Mouse (Mus musculus) forelimb bud, embryonic 11.5 days (tissue): ENCODE measurements around the gene A630001G21Rik.

Experiments used
- DNase-seq: peaks from one replicate; pipeline ENCODE4 v3.0.0-alpha.2; 2012; ENCODE audit warnings: low read depth, low spot score

Gene A630001G21Rik

DNA sequence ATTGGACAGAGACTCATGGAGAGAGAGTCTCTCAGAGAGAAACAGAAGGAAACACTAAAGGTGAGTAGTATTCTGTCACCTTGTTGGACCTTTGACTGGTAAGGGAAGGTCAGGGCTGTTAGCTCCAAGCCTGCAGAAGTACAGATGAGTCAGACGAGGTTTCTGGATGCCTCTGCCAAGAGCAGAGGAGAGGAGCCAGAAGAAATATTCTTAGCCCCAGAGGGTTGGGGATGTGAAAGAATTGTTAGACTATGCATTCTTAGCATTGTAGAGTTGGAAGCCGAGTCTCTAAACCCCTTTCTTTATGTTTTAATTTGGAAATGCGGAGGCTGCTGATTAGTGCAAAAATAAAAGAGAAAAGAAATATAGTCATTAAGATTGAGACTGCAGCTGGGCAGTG lies 6.5 kb downstream of the A630001G21Rik start:
- DNase-seq: no peak

DNA sequence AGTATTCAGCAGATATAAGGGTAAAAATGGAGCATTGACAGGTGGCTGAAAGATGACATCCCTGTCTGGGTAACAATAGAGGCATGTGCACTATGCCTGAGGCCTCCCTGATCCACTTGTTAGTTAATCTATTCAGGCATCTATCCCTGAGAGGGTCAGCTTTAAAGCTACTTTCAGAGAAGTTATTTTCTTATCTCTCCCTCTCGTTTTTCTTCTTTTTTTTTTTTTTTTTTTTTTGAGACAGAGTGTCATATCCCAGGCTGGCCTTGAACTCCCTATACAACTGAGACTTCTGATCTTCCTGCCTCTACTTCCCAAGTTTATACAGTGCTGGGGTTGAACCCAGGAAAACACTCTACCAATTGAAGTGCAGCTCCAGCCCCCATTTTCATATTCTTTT lies 10.7 kb downstream of the A630001G21Rik start:
- DNase-seq: no peak

DNA sequence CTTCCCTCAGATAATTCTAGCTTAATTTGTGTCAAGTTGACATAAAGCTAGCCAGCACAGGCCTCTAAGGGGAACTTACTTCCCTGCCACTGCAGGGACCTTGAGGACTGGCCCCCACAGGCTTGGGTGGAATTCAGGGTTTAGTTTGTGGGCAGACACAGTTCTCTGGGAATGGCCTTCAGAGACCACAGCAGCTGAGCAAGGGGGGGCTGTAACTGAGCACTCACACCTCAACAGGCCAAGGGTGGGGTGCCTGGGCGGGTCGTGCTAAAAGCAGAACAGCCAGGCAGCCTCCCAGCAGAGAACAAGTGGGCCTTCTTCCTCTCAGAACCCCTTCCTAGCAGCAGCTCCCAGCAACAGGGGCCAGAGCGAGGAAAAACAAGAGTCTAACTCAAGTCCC lies 12.3 kb downstream of the A630001G21Rik start:
- no peak for DNase-seq

DNA sequence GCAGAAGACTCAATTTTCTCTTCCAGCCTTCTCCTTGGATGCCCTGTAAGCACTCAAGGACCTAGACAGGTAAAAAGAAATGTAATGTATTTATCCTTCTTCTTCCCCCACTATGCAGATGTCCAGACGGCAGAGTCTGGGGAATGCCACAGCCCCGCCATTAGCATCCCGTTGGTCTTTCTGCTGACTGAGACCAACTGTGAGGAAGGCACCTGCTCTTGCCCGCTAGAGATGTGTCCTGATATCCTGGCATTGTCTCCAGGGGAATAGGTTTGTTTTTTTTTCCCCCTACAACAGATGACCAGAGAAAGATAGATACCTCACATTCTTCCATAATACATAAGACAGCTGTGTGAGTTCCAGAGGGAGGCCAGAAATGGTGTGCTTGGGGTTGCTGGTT lies 14.2 kb downstream of the A630001G21Rik start:
- DNase-seq: no peak

DNA sequence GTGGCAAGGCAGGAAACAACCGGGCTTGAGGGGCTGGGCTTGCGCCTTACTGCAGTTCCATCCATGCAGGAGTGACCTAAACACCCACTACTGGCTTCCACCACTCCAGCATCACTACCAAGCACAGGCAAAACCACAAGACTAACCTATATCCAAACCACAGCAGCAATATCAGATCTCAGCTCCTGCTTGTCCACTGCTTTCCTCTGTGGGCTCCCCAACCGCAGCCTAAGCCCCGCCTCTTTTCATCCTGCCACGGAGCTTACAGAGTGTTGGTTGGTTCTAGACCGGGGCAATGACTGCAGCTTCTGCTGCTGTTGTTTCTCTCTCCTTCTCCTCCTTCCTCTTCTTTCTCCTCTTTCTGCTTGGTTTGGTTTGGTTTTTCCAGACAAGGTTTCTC lies 15.1 kb downstream of the A630001G21Rik start:
- no peak for DNase-seq

DNA sequence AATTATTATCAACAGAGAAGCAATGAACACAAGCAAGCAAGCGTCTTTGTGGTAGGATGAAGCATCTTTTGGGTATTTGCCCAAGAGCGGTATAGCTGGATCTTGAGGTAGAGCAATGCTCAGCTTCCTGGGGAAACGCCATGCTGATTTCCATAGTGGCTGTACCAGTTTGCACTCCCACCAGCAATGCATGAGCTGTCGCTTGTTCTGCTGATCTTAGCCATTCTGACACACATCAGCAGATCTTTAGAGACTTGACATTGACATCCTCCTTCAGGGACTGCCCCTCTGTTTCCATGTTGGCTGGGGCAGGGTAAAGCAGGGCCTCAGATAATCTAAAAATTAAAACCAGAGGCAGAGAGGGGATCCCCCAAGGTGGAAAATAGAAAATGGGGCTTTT lies 16.8 kb downstream of the A630001G21Rik start:
- no peak for DNase-seq

DNA sequence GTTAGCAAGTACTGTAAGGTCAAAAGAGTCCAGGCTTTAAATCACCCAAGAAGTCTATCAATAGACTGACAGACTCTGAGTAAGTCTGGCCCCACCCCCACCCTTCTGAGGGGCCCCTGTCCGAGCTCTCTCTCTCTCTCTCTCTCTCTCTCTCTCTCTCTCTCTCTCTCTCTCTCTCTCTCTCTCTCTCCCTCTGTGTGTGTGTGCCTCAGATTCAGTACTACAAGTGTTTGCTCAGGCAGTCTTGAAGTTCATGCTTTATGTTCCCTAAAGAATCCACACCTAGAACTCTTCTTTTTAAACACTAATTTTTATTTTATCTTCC lies 19.5 kb downstream of the A630001G21Rik start:
- DNase-seq: no peak

DNA sequence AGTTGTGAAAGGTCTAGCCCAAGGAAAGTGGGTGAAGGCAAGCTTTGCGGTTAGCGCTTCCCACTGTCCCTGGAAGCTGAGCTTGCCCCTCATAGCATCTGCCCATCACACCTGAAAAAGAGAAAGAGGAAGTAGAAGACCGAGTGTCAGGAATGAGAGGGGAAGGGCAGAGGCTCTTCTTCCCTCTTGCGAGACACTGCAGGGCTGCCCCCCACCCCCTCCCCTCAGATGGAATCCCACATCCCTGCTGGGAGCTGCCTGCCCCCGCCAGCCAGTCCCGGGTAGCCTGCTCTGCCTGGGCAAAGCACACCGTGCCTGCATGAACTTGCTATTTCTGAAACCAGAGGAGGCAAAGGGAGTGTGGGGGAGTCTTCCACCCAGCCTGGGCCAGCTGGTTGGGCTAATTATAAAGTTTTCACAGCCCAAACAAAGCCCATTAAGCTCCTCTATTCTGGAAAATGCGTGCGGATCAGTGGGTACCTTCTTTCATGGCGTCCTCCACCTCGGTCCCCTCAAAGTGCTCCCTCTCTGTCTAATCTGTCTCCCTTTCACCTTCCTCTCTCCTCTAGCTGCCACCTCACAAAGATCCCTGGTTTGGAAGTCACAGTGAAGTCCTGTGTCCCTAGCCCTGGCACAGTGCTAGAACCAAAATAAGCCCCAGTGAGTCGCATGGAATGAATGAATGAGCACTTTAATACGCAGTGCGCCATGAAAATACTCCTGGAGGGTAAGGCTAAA lies 20.0 kb downstream of the A630001G21Rik start:
- no peak for DNase-seq

DNA sequence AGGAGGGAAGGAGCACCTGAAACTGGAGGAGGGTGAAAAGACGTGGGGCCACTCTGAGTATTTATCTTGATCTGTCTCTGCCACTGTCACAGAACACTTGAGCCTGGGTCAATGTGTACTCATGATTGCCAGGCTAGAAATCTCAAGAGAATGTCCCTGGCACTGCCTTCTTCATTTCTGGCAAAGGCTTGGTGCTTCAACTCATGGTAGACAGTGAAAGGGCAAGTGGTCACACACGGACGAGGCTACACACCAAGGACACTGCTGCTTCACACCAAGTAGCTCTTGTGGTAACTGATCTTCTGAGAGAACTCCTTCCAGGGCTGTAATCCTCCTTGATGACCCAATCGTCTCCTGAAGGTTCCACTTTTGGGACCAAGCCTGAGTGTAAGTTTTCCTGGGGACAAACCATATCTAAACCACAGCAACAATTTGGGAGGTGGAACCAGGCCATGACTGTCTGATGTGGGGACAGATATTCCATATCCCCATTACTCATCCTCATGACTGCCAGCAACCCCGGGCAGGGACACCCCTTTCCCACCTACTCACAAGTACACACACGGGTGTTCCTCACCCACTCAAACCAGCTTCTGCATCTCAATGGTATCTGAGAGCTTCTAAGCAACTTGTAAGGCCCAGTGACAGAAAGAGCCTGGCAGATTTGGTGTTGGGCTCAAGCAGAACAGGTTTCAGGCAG lies 20.8 kb downstream of the A630001G21Rik start:
- DNase-seq: no peak

DNA sequence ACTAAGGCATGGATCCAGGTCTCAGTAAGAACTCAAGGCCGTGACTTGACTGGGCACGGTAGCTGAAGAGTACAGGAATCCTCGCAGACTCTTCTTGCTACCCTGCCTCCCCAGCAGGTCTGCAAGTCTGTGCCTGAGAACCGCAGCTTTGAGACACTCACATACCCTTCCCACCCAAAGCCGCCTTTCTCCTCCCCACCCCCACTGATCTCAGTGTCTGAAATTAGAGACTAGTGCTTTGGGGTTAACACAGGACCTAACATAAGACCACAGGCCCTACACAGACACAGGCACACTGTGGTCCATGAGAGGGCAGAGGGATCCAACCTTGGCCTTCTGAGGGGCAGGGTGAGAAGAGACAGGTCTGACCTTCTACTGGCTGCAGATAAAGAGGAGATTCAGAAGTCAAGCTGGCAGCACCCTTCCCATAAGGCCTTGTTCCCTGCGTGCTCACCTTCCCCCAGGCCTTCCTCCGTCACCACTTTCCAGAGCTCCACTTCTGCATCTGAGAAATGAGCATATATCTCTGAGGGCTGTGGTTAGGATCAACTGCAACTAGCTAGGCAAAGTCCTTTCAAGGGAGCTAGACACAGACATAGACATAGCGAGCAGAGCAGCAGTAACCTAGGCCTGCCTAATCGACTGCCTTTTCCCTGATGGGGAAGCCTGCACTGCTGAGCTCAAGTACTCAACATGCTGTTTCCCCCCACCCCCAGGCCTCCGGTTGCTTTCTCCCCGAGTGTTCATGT lies 26.3 kb downstream of the A630001G21Rik start:
- DNase-seq: no peak

DNA sequence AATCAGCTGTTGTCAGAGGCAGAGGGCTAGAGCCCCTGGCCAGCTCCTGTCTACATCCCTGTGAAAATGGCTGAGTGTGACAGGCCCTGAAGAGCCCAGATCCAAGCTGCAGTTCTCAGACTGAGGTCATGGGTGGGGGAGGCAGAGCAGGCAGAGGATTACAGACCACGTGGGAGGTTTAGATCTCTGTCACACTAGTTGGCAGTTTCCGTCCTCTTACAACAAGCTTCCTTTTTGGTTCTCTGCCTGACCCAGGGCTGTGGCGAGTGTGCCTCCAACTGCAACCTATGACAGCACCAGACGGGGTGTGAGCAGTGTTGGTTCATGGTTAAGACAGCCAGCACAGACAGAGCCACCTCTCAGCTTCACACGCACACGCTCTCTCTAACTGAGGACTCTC lies 26.9 kb downstream of the A630001G21Rik start:
- no peak for DNase-seq

DNA sequence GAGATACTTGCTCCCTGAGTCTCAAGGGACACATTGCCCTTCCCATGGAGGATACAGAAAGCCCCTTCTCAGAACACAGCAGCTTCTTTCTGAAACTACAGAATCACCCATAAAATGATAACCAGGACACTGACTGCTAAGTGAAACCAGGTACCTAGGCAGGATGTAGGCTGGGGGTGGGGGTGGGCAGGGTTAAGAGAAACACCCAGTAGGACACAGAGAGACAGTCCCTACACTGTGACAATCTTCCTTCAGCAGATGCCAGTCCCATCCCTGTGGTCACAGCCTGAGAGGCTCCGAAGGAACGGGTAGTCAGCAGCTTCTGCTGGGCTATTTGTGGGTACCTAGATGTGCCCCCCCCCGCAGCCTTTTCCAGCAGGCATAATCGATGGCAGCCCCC lies 27.8 kb downstream of the A630001G21Rik start:
- DNase-seq: no peak

DNA sequence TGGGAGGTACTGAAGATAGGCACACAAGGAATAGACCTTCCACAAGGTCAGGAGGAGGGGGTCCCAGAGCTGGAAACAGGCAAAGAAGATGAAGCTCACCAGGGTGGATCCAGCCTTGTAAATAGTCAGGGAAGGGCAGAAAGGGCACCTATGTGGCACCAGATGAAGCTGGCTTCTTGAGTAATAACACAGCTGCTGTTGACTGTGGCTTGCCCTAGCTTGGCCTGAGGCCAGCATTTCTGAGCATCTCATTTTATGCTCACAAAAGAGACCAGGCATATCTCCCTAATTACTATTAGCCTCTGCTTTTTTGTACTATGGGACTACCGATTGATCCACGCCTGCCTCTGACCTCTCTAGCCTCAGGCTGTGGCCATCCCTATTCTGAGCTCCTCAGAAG lies 28.6 kb downstream of the A630001G21Rik start:
- no peak for DNase-seq

DNA sequence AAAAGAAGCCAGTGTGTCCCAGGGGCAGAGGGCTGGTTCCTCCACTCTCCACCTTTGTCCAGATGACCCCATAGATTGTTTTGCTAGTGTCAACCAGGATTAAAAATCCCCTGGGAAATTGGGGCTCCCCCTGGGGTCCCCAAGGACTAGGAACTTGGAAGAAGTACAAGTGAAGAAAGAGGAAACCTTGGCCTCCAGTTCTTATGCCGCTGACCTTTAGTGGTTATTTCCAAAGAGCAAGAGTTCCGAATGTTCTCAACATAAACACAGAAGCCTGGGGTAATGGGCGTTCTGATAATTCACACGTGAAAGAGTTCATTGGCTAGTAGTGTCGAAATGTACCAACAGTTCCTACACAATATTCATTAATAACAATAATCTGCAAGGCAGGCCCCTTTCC lies 31.9 kb downstream of the A630001G21Rik start:
- DNase-seq: no peak

DNA sequence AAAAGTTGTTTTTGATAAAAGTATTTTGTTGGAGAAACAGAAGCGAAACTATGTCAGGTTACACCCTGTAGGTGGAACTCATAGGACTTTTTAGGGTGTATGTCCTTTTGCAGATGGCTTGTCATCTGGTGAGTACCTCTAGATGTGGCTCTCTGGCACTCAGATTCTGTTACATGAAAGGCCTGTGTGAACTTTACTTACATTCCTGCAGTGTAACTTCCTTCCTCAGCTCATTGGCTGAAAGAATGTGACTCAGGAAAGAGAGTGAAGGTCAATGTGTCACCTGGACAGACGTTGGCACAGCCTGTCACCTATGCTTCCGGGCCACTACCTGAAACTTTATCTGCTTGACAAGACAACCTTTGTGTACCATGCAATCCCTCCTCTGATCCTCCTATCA lies 33.9 kb downstream of the A630001G21Rik start:
- DNase-seq: no peak

DNA sequence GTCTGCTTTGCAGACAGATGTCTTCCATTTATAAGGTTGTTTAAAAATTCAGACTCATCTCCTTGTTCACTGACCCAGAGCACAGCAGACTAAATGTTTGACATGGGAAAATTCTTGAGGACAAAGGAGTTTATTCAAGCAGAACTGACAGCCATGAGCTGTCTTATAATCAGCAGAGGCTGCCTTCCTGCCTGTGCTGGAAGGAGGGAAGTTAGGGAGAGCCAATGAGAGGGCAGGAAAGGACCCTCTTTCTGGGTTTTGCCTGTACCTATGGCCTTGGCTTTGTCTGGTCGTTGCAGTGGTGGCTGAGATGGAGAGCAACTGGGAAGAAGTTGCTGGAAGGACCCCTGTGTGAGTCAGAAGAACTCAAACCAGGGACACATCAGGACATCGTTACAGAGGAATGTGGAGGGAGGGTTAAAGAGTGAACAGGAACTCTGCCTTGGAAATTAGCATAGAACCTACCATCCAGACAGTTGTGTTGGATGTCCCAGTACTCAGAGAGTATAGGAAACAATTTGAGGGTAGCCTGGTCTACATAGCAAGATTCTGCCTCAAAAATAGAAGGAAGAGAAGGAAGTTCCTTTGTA lies 35.4 kb downstream of the A630001G21Rik start:
- no peak for DNase-seq

DNA sequence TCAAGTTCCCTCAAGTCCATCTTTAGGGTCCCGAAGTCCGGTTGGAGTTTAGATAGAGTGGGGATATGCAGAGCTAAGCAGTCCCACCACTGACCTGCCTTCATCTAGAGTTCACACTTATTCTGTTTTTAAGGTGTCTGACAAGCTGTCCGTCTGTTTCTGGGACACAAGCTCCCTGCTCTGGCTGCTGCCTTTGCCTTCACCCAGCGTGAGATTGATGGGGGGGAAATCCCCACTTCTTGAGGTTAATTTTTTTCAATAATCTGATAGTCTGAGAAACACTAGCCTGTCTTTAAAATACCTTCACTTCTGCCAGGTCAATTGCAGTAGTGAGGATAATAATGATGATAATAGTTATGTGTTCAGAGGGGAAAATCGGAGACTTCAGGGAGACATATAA lies 36.1 kb downstream of the A630001G21Rik start:
- DNase-seq: no peak

DNA sequence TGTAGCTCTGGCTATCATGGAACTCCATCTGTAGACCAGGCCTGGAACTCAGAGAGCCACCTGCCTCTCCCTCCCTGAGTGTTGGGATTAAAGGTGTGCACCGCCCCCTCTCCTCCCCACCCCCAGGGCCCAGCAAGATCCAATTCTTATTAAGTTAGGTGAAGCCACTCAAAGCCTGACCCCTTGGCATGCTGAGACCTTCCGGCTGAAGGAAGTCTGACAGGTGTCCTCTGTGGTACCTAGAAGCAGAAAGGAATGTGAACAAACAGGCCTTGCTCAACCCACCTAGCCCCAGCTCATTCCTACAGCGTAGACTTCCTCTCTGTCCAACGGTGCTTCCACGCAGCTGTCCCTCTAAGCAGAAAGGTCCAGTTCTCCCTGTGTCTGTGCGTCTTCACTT lies 37.5 kb downstream of the A630001G21Rik start:
- DNase-seq: no peak

DNA sequence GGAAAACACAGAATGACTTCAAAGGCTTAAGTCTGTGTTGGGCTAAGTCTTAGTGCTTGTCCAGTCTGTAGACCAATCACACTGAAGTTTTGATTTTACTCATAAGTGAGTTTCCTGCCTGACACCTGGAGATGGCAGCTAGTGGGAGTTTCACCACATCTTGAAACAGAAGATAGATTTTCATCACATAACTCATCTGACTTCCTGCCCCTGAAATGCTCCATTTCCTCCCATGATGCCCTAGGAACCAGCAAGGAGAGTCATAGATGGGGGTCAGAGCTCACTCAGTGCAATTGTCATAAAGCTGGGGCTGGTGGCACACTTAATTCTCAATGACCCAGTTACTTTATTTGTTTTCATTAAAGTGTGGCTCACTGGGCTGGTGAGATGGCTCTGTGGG lies 38.6 kb downstream of the A630001G21Rik start:
- DNase-seq: no peak

DNA sequence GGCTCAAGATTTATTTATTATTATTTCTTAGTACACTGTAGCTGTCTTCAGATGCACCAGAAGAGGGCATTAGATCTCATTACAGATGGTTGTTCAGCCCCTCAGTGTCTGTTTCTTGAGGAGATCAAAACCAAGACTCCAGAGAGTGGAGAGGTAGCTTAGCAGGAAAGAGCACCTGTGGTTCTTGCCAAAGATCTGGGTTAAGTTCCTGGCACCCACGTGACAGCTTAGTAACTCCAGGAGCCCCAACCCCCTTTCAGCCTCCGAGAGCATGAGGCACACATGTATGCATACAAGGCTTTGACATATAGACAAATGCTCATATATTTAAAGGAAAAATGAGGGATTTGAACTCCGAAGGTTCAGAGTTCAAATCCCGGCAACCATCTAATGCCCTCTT lies 39.4 kb downstream of the A630001G21Rik start:
- no peak for DNase-seq

DNA sequence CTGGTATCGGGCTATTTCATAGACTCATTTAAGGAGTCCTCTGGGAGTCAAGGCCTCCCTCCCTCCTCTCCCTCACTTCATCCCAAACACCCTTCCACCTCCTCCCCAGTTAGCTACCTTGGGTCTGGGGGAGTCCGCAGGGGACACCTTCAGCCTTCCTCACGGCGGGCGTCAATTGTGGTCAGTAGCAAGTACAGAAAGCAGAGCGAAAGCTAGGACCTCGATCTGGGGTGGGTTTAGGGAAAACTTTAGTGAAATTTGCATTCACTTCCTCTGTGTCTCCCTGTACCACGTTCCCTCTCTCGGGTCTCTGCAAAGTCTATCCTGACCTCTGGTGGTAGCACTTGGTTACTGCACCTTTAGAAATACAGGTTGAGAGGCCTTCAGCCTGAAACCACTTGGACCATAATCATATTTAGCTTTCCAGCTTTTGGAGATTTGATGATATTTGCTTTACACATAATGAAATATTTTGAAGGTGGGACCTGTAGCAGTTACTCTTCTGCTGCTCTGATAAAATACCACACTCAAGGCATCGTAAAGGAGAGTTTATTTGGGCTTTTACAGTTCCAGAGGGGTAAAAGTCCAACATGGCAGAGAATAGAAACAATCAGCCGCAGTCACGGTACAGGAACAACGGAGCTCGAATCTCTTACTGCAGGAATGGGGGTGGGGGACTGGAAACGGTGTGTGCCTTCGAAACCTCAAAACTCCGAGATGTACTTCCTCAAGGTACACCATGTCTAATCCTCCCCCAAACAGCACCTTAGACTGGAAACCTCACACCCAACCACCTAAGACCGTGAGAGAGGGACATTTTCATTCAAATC lies 41.9 kb downstream of the A630001G21Rik start:
- peak; percentile 83 for DNase-seq
